Mouse (Mus musculus) spleen, adult 2 months (tissue): ENCODE data around the gene Ahcyl2.

Experiments used
- CTCF ChIP-seq: fragments of 200-500 bp; IDR thresholded peaks from 2 replicates; pipeline ENCODE4 v1.5.1; 2011; ENCODE audit warnings: mild to moderate bottlenecking, inconsistent platforms; ENCODE audit not compliant: insufficient read depth, insufficient read length, insufficient replicate concordance; ENCODE audit errors: extremely low read depth
- POLR2A ChIP-seq: fragments of 200-500 bp; IDR thresholded peaks from 2 replicates; pipeline ENCODE4 v1.6.1; 2011; ENCODE audit warnings: low read depth, low read length, inconsistent platforms

GRCm38 (mm10) chr6:29913673-29914072 lies 145.9 kb downstream of the Ahcyl2 start:
- TF ChIP-seq CTCF (no peak), POLR2A (no peak)
